Mouse (Mus musculus) intestine, postnatal 0 days (tissue): ENCODE measurements at regions not wholly inside any gene's neighbourhood (a gene's known extent, or its start where the extent isn't known, plus 50 kb on each side); places are given as distances from the start of the nearest gene placed in this dataset.

Experiments used
- ATAC-seq: fragments of 200-750 bp; cut with Nextera tagmentation; 2 replicates; pipeline ENCODE4 v1.8.0; 2017; ENCODE audit warnings: mild to moderate bottlenecking, moderate TSS enrichment, moderate library complexity
- H3K27ac ChIP-seq: fragments of 300-500 bp; sonication (generic); 2 replicates; pipeline ENCODE4 v1.5.1; 2014; ENCODE audit warnings: mild to moderate bottlenecking, low read depth, low read length, moderate library complexity
- H3K27me3 ChIP-seq: fragments of 300-500 bp; sonication (generic); replicated peaks from 2 replicates; pipeline ENCODE4 v1.6.1; 2014; ENCODE audit warnings: low read length, mixed read lengths; ENCODE audit not compliant: control insufficient read depth, insufficient read depth
- H3K36me3 ChIP-seq: fragments of 300-500 bp; sonication (generic); 2 replicates; pipeline ENCODE4 v1.6.1; 2014; ENCODE audit warnings: mild to moderate bottlenecking, moderate library complexity; ENCODE audit not compliant: control insufficient read depth, insufficient read depth
- H3K4me1 ChIP-seq: fragments of 300-500 bp; sonication (generic); replicated peaks from 2 replicates; pipeline ENCODE4 v1.6.1; 2014; ENCODE audit warnings: antibody characterized with exemption, low read length, mixed read lengths; ENCODE audit not compliant: control insufficient read depth, insufficient read depth
- H3K4me2 ChIP-seq: fragments of 300-500 bp; sonication (generic); replicated peaks from 2 replicates; pipeline ENCODE4 v1.6.1; 2014; ENCODE audit warnings: low read depth, mild to moderate bottlenecking, moderate library complexity
- H3K4me3 ChIP-seq: fragments of 300-500 bp; sonication (generic); 2 replicates; pipeline ENCODE4 v1.5.1; 2014; ENCODE audit warnings: low read depth, low read length
- H3K9ac ChIP-seq: fragments of 300-500 bp; sonication (generic); 2 replicates; pipeline ENCODE4 v1.6.1; 2014; ENCODE audit warnings: mild to moderate bottlenecking, low read depth, low read length
- H3K9me3 ChIP-seq: fragments of 300-500 bp; sonication (generic); 2 replicates; pipeline ENCODE4 v1.6.1; 2016; ENCODE audit warnings: mixed run types; ENCODE audit not compliant: control insufficient read depth
- CTCF ChIP-seq: sonication (generic); IDR thresholded peaks from 2 replicates; pipeline ENCODE4 v1.5.1; 2016; ENCODE audit warnings: low read depth, mild to moderate bottlenecking, control low read depth, antibody characterized with exemption, moderate library complexity
- WGBS: fragments of 180-500 bp; shearing (Covaris S2); extraction: QIAGEN DNeasy Blood & Tissue Kit; methylation state at CpG from one replicate; pipeline ENCODE4 v1.1.7; 2014; 5-methylcytosine and 5-hydroxymethylcytosine counted together

DNA sequence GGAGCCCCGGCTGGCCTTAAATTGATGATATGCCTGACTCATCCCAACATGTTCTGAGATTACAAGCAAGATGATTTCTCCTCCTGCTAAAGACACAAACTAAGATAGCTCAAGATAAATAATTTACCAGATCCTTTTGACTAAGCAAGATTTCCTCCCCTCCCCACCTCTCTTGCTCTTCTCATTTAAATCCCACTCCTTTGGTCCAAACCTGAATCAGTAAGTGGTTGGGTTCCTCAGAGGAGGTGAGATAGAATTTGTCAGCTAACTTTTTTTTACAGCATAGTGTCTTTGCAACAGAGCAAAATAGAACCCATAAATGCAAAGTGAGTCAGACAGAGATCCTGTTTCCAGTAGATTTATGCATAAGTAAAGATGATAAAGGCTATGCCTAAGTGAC, 286.0 kb upstream of the Atp2b1 start:
- Histone ChIP-seq H3K4me1 (no peaks in the 10 kb centered on the region), H3K9me3 (no peaks in the 10 kb centered on the region), H3K4me3 (no peak overlapping the region), H3K27me3 (no peaks in the 10 kb centered on the region), H3K4me2 (no peak overlapping the region), H3K27ac (no peak overlapping the region), H3K9ac (no peak overlapping the region), H3K36me3 (no peaks in the 10 kb centered on the region)
- 67% methylated on average over 1 of the region's 1 CpGs for WGBS
- TF ChIP-seq CTCF, result no peak
- no peak for ATAC-seq

- Histone ChIP-seq H3K27me3 (no peaks in the 10 kb centered on the region), H3K9ac (no peak overlapping the region), H3K4me1 (no peaks in the 10 kb centered on the region), H3K4me2 (no peak overlapping the region), H3K27ac (no peak overlapping the region), H3K4me3 (no peak overlapping the region), H3K36me3 (no peaks in the 10 kb centered on the region), H3K9me3 (no peaks in the 10 kb centered on the region)
- ATAC-seq, result no peak
- no peak for TF ChIP-seq CTCF
- WGBS, result 10% methylated on average over 3 of the region's 3 CpGs
These were observed 285.0 kb upstream of the Atp2b1 start for GRCm38 (mm10) chr10:98629248-98629647.

GRCm38 (mm10) chr10:98637759-98638611, 276.2 kb upstream of the Atp2b1 start:
- 81% methylated on average over 14 of the region's 14 CpGs for WGBS
- no peak overlapping the region for H3K9ac ChIP-seq

DNA sequence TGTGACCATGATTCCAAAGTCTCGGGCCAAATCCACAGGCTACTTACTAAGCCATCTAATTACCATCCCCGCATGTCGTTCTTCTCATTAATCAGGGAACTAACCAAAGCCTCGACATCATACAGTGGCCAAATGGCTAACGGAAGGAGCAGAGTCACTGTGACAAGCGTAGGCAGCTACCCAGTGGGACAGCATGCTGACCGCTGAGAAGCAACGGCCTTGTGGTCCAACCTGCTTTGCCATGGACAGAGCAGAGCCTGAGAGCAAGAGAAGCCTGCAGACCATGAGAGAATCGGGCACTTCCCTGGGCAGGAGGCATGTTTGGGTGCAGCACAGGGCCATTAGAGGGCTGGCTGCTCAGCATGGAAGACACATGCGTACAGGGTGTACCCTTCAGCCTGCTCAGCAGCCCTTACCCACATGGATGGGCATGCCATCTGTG, 268.5 kb upstream of the Atp2b1 start:
- H3K36me3 ChIP-seq, result no peaks in the 10 kb centered on the region
- H3K4me3 ChIP-seq, result no peak overlapping the region
- no peak overlapping the region for H3K27ac ChIP-seq
- TF ChIP-seq CTCF, result no peak
- no peaks in the 10 kb centered on the region for H3K27me3 ChIP-seq
- 88% methylated on average over 10 of the region's 10 CpGs for WGBS
- no peaks in the 10 kb centered on the region for H3K4me1 ChIP-seq
- H3K9me3 ChIP-seq, result no peaks in the 10 kb centered on the region
- no peak overlapping the region for H3K9ac ChIP-seq
- no peak for ATAC-seq
- H3K4me2 ChIP-seq, result no peak overlapping the region

More at GRCm38 (mm10) chr10:98637759-98638611, 276.2 kb upstream of the Atp2b1 start:
- TF ChIP-seq CTCF, result no peak
- Histone ChIP-seq H3K27ac (no peak overlapping the region), H3K27me3 (no peaks in the 10 kb centered on the region), H3K4me2 (no peak overlapping the region), H3K9me3 (no peaks in the 10 kb centered on the region), H3K4me1 (no peaks in the 10 kb centered on the region), H3K36me3 (no peaks in the 10 kb centered on the region), H3K4me3 (no peak overlapping the region)
- no peak for ATAC-seq

GRCm38 (mm10) chr10:98646311-98646999, 267.8 kb upstream of the Atp2b1 start:
- Histone ChIP-seq H3K4me3 (no peak overlapping the region), H3K9ac (no peak overlapping the region), H3K27ac (no peak overlapping the region), H3K27me3 (no peaks in the 10 kb centered on the region), H3K9me3 (no peaks in the 10 kb centered on the region), H3K4me1 (peaks cover 2% of the 10 kb centered on the region), H3K36me3 (no peaks in the 10 kb centered on the region), H3K4me2 (no peak overlapping the region)
- ATAC-seq, result no peak
- 88% methylated on average over 8 of the region's 8 CpGs for WGBS
- TF ChIP-seq CTCF, result no peak

- Histone ChIP-seq H3K4me3 (no peak overlapping the region), H3K27me3 (no peaks in the 10 kb centered on the region), H3K4me2 (no peak overlapping the region), H3K9ac (no peak overlapping the region), H3K27ac (no peak overlapping the region), H3K9me3 (no peaks in the 10 kb centered on the region), H3K4me1 (peaks cover 5% of the 10 kb centered on the region), H3K36me3 (no peaks in the 10 kb centered on the region)
- WGBS, result 97% methylated on average over 7 of the region's 7 CpGs
- no peak for ATAC-seq
- no peak for TF ChIP-seq CTCF
These were observed 265.4 kb upstream of the Atp2b1 start for GRCm38 (mm10) chr10:98648710-98649245.
